Mouse (Mus musculus) right cerebral cortex, adult 2 months (tissue): ENCODE data around the gene Rhbg.

Experiments used
- DNase-seq, 2 experiments: peaks; one replicate each; pipeline ENCODE4 v3.0.0; 2021 to 2022; ENCODE audit warnings: low spot score in 2 of 2

The Rhbg gene

DNA sequence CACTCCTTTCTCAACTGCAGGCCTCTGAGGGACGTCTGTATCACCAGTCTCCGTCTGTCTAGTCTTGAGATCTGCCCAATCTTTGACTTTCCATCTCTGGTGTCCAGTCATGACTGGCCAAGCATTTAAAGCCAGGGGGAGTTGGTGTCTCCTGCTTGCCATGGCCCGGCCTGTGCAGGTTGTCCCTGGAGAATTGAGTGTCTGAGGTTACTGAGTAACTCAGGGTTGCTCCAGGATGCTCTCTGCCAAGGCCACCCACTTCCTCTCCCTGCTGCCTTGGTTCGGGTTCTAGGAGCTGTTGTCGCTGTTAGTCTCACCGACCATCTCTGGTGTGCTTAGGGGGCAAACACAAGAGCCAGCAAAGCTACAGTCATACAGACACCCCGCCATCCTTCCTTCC lies 1.9 kb upstream of the Rhbg start:
- no peak for DNase-seq

DNA sequence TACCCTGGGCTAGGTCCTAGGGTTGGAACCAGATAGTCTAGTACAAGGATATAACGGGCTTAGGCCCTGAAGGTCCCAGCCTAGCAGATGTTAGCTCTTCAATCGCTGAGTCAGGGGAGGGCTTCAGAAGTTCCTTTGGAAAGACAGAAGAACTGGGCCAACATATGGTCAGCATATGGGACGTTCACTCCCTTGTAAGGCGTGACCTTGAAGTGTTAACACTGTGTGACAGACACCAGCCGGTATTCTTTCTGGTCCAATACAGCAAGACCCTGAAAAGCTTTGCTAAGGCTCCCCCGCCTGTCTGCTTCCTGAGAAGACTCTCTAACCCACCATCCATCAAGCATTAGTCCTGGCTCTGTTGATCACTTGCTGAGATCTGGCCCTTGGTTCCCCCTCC lies 1.4 kb upstream of the Rhbg start:
- no peak for DNase-seq

DNA sequence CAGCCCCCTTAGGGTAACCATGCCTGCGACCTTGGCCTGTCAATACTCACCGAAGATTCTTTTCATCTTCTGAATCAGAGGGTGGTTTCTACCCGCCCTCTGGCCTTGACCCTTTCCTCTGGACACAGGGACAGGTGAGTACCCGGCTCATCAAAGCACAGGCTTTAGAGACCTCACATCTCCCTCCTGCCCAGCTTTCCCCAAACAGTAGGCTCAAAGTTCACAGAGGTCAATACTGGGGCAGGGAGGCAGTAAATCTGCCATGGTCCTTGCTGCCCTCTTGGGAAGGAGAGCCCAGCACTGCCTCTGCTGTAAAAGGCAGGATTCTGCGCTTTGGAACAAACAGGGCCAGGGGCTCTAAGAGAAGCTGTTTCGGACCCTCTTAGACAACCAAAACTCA lies 1.8 kb downstream of the Rhbg start:
- no peak for DNase-seq

DNA sequence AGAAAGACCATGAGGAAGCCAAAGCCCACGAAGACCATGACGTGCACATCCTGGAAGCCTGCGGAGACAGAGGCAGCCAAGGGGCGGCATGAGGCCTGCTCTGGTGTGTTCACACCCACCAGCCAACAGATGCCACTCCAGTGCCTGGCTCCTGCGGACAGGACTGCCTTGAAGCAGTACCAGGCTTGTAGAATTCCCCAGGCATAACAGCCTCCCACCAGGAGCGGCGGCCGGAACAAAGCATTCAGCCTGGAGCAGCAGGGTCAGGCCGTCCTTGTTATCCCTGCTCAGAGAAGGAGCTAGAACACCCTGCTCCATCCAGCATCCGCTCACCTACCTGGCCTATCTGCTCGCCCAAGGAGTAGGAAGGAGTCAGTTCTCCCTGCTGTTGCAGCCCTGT lies 6.1 kb downstream of the Rhbg start:
- peak in 1 of 2 experiments; percentile 7 for DNase-seq

DNA sequence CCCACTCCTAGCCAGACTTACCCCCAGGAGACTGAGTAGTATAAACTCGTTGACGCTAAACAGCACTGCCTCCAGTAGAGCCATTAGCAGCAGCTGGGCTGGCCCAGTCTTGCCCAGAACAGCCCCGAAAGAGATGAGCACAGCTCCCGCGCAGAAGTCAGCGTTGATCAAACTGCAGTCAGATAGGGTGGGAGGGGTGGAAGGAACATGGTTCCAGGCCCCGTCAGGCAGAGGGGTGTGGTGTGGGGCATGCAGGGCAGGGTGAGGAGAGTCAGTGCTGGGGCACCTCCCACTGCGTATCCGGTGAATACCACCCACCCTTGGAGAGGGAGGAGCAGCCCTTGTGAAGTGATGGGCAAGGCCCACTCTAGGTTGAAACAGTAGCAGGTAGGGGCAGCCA lies 6.8 kb downstream of the Rhbg start:
- no peak for DNase-seq

DNA sequence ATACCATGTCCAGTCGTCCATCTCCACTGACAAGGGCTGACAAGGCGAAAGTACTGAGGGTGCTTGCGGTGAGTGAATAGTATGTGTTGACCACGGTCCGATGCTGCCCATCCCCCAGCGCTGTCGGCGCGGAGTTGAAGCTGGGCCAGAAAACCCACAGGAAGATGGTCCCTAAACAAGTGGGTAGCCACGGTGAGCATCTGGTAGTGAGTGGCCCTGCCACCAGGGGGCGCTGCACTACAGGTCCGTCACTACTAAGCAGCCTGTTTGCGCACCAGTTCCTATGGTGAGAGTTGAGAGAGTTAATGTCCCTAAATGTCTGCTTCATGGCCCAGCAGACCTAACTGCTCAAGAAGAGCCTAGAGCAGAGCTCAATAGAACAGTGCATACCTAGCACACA lies 8.7 kb downstream of the Rhbg start:
- DNase-seq: peak; percentile 76 to 82

DNA sequence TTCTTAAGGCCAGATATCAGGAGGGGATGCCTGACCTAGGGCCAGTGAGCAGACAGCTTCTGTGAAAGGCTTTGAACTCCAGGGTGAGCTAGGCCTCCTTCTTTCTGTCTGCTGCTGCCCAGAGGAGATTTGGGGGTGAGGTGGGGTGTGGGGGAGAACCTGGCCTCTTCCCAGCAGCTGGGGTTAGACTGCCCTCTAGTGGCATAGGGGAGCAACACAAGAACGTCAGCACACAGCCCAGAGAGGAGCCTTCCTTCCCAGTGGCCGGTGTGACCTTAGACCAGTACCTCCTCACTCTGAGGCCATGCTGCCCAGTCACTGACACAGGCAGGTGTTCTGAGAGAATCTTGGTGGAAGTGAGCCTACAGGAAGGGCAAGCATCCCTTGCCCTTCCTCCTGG lies 10.4 kb downstream of the Rhbg start:
- peak in 1 of 2 experiments; percentile 69 for DNase-seq

DNA sequence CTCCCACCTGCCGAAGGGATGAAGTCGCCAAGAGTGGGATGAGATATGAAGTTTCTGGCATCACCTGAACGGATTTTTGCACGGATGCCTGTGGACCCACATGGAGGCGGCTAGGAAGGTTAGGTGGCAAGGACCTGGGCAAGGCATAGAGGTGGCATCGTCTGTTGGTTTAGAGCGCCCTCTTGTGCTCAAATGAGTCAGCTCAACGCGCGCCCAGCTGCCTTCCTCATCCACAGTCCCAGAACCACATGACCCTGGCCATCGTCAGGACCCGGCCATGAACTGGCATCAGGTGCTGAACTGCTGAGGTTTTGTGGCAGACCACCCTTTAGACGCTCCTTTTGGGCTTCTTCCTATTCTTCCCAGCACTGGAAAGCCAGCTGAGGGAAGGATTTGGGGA lies 12.0 kb downstream of the Rhbg start:
- DNase-seq: peak; percentile 86 to 89

DNA sequence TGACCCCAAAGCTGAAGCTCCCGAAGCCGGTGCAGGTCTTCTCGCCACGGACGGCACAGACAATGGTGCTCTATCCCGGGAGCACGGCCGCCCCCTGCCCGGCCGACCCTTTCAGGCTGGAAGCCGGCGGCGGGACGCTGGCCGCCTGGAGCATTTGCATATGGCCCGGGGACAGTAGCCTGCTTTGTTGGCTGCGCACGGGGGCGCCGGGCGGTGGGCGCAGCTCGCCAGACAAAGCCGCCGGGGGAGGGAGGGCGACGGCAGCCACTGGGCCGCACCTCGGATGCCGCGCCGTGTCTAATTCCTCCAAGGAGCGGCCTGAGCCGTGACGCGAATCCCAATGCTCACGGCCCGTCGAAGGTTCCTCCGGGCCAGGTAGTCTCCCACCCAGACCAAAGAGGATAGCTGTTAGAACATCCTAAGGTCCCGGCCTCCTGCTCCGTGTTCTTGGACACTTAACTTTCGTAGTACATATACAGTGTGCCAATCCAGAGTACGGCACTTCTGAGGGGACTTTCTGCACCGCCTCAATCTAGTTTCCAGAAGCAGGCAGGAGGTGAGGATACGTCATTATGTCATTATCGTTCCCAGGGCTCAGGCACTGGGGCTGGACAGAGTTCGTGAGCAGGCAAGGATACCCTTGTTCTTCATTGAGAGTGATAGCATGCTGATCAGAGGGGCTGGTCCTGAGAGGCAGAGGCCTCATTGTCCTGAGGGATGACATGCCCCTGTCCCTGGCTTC lies 13.3 kb downstream of the Rhbg start:
- DNase-seq: no peak

DNA sequence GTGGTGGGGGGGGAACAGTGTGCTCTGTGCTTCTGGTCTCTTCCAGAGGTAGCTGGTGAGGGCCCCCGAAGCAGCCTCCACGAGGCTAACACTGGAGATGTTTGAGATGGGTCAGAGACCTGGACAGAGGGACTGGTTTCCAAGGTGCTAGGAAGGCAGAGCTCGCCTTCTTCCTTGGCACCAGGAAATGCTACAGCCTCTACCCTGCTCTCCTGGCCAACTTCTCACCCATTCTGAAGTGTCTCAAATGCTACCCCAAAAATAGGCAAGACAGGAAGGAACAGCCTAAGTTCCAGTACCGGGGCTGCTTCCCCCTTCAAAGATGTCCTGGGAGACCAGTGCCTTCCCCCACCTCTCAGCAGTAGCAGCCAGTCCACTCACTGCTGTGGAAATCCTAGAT lies 15.1 kb downstream of the Rhbg start:
- DNase-seq: no peak

DNA sequence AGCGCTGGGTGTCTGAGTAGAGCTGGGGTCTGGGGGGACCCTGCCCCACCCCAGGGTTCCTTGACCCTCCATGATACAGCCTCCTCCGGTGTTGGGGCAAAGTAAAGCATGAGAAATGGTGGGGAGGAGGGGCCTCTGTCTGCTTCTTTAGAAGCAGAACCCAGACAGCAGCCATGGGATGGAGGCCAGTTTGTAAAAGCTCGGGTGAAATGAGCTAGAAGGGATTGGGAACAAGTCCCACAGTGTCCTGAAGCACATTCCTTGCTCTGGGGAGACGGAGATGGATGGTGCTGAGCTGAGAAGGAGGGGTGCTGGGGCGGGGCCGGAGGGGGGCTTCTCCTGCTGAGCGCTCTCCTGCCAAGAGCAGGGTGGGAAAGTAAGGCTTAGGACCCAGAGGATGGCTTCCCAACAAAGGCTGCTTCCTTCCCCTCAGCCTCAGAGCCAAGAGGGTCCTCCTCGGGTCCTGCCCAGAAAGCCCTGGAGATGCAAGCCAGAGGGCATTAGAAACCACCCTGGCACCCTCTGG lies 15.6 kb downstream of the Rhbg start:
- peak in 1 of 2 experiments; percentile 12 for DNase-seq

DNA sequence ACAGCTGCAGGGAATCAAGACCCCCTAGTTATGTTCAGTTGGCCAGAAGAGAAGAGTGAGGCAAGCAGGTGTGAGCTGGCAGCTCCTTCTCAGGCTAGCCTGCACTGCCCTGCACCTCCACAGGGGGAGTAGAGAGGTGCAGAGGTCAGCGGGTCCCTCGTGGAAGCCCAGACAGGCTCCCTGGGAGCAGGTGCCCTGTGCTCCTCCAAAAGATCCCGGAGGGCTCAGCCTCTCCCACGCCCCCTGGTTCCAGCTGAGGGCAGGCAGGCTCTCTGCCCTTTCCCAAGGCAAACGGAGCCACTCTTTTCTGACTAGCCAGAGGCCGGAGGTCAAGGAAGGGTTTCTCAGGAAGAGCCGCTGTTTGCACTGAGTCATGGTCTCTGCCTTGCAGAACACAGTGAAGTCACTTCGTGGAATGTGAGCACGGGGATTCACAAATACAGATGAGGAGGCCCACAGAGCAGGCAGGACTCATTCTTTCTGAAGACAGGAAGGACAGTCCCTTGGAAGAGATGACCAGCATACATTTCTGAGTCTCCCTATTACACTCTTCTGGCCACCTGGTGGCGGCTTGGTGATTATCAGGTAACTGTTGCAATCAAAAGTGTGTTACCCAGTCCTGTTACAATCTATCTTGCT lies 16.8 kb downstream of the Rhbg start:
- peak in 1 of 2 experiments; percentile 26 for DNase-seq

DNA sequence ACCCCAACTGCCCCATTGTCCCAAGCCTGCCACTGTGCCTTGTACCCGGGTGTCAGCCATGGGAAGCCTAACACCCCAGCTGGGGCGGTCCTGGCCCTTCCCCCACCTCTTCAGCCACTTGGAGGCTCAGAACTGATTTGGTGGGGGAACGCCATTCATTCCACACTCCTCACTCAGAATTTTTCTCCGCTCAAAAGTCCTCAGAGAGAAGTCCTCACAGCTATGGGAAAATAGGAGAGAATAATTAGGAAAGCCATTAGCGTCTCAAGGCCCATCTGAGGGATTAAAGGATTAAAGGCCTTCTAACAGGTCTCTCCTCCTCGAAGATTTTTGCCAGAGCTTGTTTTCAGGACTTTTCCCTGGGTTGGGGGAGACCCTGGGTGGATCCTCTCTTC lies 17.4 kb downstream of the Rhbg start:
- peak in 1 of 2 experiments; percentile 3 for DNase-seq

DNA sequence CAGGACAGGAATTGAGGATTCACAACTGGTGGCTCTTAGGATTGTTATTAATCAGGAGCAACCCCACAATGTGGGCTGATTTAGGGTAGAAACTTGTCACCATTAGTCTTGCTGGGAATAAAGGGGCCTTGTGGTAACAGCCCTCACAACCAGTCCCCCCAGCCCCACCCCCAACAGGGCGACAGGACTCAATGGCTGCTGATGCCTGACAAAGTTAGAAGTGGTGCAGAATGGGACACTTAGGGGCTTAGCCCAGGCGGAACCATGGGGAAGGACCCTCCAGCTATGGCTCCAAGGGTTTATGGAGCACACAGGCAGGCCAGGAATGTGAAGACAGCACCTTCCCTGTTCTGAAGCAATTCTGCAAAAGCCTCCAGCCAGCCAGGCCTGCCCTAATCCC lies 18.9 kb downstream of the Rhbg start:
- DNase-seq: no peak

DNA sequence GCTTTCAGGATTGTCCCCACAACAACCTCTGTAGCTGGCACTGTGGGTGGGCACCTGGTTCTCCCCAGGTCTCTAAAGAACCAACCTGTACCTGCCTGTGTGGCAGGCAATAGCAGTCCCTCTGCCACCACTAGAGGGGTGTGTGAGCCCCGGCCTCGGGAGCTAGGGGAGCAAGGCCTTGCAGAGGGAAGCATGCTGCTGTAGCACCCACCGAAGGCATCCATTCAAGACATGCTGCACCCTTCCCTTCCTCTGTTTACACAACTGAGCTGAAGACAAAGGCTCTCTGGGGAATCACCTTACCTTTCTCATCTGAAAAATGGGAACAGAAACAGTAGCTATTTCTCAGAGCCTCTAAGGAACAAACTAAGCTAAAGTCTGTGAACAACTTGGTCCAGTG lies 19.3 kb downstream of the Rhbg start:
- no peak for DNase-seq

DNA sequence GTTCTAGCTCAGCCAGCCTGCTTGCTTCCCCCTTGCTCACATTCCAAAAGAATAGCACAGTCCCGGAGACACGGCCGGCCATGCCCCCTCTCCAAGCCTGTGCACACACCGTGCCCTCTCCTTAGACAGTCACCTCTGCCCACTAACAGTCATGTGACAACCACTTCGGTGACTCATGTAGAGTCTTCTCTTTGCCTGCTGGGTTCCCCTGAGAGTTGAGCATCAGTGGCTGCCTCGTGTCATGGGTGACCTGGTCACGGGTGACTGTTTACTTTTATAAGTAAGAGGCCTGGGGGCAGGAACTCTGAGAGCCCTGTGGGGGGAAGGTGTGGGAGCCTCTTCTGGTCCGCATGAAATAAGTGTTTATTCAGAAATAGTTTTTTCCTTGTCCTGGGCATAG lies 20.5 kb downstream of the Rhbg start:
- DNase-seq: no peak

DNA sequence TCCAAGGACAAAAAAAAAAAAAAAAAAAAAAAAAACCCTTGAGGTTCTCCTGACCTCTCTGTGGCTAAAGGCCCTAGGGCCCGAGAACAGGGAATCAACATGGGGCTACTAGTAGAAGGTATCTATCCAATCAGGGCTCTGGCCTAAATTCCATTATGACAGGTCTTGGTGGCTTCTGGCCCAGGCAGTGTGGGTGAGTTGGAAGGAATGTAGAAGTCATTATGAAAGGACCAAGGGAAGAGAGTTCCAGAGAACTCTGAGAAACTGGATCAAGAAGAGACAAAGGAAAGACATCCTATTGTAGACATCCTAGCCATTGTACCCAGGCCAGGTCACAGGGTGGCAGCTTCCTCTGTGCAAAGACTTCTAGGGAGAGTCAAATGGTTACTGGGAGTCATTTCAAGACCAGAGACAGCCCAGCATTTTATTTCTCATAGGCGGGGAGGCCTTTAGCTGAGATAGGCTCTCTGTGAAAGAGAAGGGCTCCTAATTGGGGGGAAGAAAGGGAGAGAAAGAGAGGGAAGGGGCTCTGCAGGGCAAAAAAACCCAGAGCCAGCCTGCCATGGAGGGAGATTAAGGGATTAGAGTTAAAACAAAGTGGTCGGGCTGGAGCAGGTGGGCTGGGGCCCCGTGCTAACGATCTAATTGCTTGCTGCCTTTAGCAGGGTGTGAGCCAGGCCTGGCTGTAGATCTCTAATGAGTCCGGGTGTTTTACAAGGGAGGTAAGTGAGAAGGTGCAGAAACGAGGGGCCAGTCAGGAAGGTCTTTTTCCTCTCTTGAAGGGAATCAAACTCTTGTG lies 21.5 kb downstream of the Rhbg start:
- no peak for DNase-seq

DNA sequence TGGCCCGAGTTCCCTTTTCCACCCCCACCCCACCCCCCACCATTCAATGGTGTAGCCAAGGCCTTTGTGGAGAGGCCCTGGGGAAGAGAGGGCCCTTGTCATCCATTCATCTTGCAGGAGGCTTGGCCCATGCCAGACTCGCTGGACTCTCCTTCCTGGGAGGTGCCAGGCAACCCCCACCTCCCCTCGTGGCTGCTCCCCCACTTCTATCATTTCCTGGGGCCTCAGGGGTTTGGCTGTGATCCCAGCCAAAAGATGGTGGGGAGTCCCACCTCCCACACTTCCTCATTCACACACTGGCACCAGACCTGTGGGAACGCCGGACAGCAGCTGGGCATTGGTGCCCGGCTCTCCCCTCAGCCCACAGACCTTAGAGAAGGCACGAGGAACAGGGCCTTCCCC lies 22.2 kb downstream of the Rhbg start:
- peak in 1 of 2 experiments; percentile 68 for DNase-seq

DNA sequence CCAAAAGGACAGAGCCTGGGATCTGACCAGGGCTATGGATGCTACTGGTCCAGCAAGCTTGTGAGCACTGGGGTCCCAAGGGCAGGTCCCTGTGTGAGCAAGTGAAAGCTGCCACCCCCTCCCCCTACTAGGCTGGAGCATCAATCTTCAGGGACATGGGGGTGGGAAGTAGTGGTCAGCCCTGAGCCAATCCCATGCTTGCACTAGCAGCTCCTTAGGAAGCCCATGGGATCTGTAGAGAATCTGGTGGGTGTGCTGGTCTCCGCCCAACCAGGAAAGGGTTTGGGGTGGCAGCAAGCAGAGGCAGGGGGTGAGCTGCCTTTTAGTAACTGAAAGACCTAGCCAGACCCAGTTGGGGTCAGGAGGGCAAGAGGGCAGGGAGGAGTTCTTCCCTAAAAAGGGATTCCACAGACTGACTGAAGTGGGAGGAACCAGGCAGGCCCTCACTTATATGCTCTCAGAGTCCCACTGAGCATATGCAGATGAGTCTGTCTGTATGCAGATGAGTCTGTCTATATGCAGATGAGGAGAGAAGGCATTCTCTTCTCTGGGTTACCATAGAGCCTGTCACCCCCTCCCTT lies 23.4 kb downstream of the Rhbg start:
- DNase-seq: peak in 1 of 2 experiments; percentile 46

DNA sequence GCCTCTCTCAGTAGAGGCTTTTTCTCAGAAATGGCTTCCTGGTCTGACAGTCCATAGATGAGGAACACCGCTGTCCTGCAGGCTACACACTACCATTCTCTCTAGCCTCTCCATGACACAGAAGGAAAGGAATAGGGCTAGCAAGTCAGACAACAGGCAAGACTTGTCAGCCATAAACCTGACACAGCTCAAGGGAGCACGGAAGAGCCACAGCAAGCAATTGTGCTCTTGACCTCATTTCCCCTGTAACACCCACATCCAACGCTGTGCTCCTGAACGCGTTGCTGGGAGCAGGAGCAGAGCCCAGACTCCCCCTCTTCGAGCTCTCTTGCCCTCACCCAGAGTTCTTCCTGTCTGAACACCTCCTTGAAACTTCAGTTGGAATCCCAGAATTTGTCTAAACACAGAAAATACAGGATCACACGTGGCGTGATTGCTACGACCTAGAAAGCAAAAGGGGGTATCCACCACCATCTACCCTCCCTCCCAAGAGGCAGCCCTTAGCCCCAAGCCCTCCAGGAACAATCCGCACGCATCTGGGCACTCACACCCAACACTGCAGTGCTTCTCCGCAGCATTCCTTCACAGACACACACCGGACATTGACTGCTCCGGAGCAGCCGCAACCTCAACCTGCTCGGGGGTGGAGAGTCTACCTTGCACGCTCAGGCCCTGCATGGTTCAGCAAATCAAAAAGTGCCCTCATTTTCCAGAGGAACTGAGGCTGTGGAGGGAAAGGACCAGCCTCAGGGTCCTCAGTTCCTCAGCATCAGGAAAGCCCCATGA lies 24.1 kb downstream of the Rhbg start:
- DNase-seq: no peak

DNA sequence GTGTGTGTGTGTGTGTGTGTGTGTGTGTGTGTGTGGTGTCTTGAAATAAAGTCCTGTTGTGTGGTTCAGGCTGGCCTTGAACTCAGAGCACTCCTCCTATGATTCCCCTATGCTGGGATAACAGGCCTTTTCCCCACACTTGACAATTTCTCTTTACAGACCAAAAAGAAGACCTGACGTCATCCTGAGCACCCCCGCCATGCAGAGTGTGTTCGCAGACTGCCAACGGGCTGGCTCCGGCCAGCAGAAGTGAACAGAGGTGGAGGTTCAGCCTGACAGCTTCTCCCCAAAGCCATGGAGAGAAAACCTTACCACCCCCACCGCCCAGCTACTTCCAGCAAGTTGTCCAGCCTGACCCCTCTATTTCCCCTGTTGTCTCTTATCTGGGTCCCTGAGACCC lies 25.0 kb downstream of the Rhbg start:
- DNase-seq: no peak
